Mouse (Mus musculus) brown adipose tissue, adult 24 weeks (tissue): ENCODE measurements around the gene Lmx1a. TPM values are rescaled to one million over a fixed set of nuclear protein-coding genes. Genes with fewer than 3 reads are reported as not detected.

Experiments
- H3K27ac ChIP-seq: fragments of 200-500 bp; replicated peaks from 2 replicates; pipeline ENCODE4 v1.5.1; 2012; ENCODE audit warnings: low read depth, mild to moderate bottlenecking, low read length
- H3K4me1 ChIP-seq: fragments of 200-500 bp; 2 replicates; pipeline ENCODE4 v1.6.1; 2012; ENCODE audit warnings: low read length, mixed read lengths; ENCODE audit not compliant: control insufficient read depth, insufficient read depth, insufficient read length
- H3K4me3 ChIP-seq: fragments of 200-500 bp; 2 replicates; pipeline ENCODE4 v1.5.1; 2012; ENCODE audit warnings: low read depth, mild to moderate bottlenecking, low read length, moderate library complexity; ENCODE audit not compliant: insufficient read depth
- polyA plus RNA-seq: library from polyadenylated mRNA; stranded (reverse); fragments of >200 nt; gene quantifications from 2 replicates; pipeline ENCODE4 v1.2.4, GENCODE M21; 2012; ENCODE audit not compliant: missing spikeins, insufficient read depth, insufficient read length

The Lmx1a gene
- polyA plus RNA-seq, 1 experiment, result not detected

DNA sequence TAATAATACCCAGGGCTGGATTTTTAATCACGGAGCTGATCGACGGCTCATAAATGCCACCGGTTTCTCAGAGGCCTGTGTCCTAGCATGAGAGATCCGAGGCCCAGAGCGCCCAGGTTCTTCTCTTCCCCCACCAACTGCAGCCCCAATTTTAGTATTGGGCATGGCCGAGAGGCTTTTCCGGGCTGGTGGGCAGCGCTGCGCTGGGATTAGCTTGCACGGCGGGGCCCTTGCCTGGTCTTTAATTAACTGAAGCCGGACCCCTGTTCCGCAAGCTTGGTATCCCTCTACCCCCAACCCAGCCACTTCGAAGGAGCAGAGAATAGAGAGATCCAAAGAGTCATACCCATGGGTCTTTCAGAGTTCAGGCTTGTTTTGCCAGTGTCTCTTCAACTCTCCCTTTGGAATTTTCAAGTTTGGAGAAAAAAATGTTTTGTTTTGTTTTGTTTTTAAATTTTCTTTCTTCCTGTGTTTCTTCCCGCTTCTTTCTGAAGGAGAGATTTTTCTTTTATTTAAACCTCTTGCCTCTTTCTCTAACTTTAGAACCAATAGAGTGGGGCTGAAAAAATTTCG is 1.2 kb downstream of the Lmx1a start:
- H3K4me3 ChIP-seq, result no peak overlapping the region
- no peak overlapping the region for H3K27ac ChIP-seq
- no peaks in the 10 kb centered on the region for H3K4me1 ChIP-seq

DNA sequence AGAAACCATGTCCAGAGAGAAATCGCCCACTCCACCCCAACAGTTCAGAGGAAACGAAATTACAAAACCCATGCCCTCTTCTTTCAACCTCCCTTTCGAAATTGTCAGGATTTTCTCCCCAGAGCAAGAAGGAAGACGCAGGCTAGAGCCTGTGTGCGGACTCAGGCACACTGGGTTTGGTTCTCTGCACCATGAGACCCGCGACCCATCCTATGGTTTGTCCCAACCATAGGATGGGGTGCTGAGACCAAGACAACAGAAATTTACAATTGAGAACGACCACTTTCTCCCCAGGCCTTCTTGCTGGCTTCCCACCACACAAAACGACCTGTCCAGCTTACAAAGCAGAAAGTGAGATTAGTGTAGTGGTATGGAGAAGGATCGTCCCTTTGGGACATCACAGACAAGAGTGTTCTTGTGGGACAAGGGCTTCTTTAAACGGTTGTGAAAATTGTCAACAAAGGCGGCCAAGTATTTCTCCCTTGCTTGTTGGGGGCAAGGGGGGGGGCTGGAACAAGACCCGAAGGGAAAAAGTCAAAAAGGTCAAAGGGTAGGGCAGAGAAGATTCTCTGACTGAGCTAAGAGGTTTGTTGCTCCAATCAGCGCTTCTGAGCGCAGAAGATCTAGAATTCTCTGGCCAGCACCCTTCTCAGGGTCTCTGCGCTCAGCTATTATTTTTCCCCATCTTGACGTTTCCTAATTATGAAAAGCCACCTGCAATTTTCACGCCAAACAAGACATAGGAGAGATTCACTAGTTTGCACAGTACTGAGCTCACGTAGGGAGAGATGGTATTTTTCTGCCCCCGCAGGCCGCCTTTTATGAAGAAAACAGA is 1.9 kb downstream of the Lmx1a start:
- H3K27ac ChIP-seq, result no peak overlapping the region
- no peaks in the 10 kb centered on the region for H3K4me1 ChIP-seq
- H3K4me3 ChIP-seq, result no peak overlapping the region

- Histone ChIP-seq H3K4me3 (no peak overlapping the region), H3K27ac (no peak overlapping the region), H3K4me1 (no peaks in the 10 kb centered on the region)
Observed at GRCm38 (mm10) chr1:167691911-167692682, 3.1 kb downstream of the Lmx1a start.

DNA sequence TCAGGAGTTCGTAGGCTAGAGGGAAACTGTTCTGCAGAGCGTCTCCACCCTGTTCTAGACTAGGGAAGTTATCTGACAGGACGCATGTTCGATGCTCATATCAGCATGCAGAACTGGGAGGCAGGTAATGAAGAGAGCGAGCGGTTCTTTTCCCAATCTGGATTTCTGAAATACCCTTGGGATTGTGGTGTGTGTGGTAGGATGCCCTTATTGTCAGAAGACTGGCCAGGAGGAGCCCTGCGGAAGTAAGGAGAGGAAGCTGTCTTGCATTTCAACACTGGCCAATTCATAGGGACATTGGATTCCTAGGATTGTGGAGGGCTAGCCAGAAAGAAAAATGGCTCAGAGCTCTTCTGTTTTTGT is 3.6 kb downstream of the Lmx1a start:
- no peak overlapping the region for H3K4me3 ChIP-seq
- H3K27ac ChIP-seq, result no peak overlapping the region
- H3K4me1 ChIP-seq, result no peaks in the 10 kb centered on the region

DNA sequence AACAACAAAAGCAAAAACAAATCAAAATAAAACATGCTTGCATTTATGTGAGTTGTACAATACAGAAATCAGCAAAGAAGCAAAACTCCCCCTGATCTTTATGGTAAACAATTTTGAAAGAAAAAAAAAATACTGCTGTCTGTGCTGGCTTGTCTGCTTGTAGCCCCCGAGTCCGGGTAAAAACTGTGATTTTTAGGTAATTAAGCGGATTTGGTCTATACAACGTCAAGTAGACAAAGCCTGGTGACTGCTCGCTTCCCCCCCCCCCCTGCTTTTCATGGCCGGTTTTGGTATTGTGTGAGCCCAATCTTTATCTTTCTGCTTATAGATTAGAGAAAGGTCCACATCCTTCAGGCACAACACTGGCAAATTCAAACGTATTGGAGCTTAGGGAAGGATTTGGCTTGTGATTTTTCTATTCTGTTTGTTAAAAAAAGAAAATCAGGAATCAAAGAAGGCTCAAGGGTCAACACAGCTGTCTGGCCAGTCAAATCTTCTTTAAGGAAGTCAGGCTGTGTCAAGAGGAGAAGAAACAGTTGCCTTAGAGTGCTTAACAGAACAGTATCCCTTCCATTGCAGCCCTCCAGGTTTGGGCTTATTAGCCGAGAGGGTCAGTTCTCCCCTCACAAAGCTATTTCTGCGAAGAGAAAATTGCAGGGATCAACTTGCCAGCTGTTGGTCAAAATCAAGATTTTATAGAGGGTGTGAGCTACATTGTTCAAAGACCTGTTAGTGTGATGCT is 4.6 kb downstream of the Lmx1a start:
- no peak overlapping the region for H3K27ac ChIP-seq
- H3K4me3 ChIP-seq, result no peak overlapping the region
- H3K4me1 ChIP-seq, result no peaks in the 10 kb centered on the region

GRCm38 (mm10) chr1:167694731-167695130 is 5.7 kb downstream of the Lmx1a start:
- Histone ChIP-seq H3K27ac (no peak overlapping the region), H3K4me1 (no peaks in the 10 kb centered on the region), H3K4me3 (no peak overlapping the region)

DNA sequence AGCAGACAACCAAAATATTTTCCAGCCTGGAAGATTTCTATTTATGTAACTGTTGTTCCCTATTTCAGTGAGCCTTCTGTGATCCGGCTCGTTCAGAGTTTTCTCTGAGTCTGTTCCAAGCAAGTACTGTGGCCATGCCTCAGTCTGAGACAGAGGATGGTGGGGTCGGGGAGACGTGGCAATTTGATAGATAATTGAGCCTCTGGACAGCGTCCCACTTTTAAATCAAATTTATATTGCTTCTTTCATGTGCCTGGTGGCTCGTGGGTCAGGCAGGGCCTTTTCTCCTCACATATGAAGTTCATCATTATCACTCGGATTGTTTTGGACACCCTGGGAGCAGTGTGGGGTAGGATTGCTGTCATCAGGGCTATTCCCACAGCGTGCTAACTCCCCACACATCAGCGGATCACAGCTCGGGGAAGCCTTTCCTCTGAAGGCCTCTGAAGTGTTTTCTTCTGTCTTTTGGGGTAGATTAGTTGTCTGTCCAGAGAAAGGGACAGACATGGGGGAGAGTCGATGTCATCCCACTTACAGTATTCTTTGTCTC is 6.9 kb downstream of the Lmx1a start:
- H3K4me1 ChIP-seq, result no peaks in the 10 kb centered on the region
- no peak overlapping the region for H3K27ac ChIP-seq
- H3K4me3 ChIP-seq, result no peak overlapping the region

- Histone ChIP-seq H3K4me1 (no peaks in the 10 kb centered on the region), H3K4me3 (no peak overlapping the region), H3K27ac (no peak overlapping the region)
Observed at GRCm38 (mm10) chr1:167699706-167700105, 10.7 kb downstream of the Lmx1a start.

GRCm38 (mm10) chr1:167700221-167700620 is 11.2 kb downstream of the Lmx1a start:
- Histone ChIP-seq H3K27ac (no peak overlapping the region), H3K4me3 (no peak overlapping the region), H3K4me1 (no peaks in the 10 kb centered on the region)

DNA sequence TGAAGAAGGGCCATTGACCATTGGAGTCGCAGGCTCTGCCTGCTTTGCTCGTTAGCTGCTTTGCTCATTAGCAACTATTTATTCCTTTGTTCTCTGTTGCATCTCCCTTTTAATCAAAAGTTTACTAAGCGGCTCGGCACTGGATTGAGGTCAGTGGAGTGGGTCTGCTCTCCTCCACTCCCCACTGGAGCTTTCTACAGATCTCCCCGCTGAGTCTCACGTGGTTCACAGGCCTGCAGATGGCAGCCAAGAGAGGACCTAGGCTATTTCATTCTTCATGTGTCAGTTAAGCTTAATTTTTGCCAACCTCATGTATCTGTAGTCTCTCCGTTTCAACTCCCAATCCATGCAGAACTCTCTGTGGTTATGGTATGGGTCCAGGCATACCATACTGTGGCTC is 16.5 kb downstream of the Lmx1a start:
- H3K4me3 ChIP-seq, result no peak overlapping the region
- H3K4me1 ChIP-seq, result no peaks in the 10 kb centered on the region
- H3K27ac ChIP-seq, result no peak overlapping the region

DNA sequence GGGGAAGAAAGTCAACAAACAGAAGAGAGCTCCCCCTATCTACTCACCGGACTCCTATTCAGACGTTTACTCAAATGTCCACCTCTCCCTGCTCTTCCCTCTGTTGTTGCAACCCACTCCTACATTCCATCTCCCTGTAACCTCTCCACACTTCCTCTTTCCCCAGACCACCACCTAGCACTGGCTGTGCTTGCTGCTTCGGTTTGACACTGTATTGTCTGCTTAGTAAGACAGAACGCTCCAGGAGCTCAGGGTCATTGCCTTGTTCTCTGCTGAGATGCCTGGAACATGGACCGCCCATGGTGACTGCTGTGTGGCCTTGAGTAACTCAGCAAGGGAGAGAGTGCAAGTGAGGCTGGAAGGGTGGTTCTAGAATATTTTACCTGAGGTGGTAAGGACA is 19.7 kb downstream of the Lmx1a start:
- H3K4me3 ChIP-seq, result no peak overlapping the region
- no peaks in the 10 kb centered on the region for H3K4me1 ChIP-seq
- no peak overlapping the region for H3K27ac ChIP-seq

DNA sequence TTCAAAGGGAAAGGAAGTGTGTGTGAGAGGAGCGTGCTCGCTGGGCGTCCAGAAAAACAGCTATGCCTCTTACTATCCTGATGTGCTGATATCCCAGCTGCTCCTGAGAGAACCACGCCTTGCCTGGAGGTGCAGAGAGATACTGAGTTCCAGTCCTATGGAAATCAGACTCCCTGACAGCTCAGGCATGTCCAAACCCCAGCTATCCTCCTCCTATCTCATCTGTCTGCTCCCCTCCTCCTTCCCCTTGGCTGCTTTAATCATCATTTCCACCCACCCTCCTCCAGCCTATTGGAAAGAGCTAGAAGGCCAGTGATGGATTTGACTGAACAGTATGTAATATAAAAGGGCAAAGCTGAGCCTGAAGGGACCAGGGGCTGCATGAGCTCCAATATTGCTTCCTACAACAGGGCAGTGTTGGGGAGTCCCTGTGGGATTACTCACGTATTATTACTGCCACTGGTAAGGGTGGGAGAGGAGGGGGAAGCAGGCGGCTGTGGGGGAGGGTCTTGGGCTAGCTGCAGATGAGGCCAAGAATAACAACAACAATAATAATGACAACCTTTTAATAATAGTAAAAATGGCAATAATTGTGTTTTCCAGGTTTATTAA is 26.8 kb downstream of the Lmx1a start:
- H3K4me1 ChIP-seq, result no peaks in the 10 kb centered on the region

GRCm38 (mm10) chr1:167734471-167734870 is 45.4 kb downstream of the Lmx1a start:
- Histone ChIP-seq H3K27ac (no peak overlapping the region), H3K4me3 (no peak overlapping the region), H3K4me1 (no peaks in the 10 kb centered on the region)

More for the DNA sequence above, 26.8 kb downstream of the Lmx1a start:
- H3K4me3 ChIP-seq, result no peak overlapping the region
- H3K27ac ChIP-seq, result no peak overlapping the region

DNA sequence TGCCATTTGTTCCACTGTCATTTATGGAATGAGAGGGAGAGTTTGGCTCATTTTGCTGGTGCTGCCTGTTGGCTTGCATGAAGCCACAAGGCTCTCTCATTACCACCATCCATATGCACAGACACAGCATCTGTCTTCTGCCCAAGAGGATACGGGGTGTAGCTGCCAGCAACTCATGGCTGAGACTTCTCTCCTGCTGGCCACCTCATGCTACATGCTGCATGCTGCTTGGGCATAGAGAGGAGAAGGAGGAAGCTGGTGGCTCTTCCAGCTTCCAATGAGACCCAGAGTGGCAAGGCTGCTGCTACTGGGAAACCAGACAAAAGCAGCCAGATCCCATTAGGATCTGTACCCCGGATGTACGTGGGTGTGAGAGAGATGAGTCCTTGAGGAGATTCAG is 47.8 kb downstream of the Lmx1a start:
- H3K4me3 ChIP-seq, result no peak overlapping the region
- H3K27ac ChIP-seq, result no peak overlapping the region

More for the DNA sequence above, 47.8 kb downstream of the Lmx1a start:
- no peaks in the 10 kb centered on the region for H3K4me1 ChIP-seq
